Mouse (Mus musculus) forebrain, embryonic 13.5 days (tissue): Measurements from ENCODE around the gene Egfem1. TPM values are rescaled to one million over a fixed set of nuclear protein-coding genes. Genes with fewer than 3 reads are reported as not detected.

Experiments
- ATAC-seq: fragments of 200-750 bp; cut with Nextera tagmentation; 2 replicates; pipeline ENCODE4 v1.8.0; 2017
- H3K27ac ChIP-seq: fragments of 300-500 bp; sonication (generic); 2 replicates; pipeline ENCODE4 v1.5.1; 2015; ENCODE audit warnings: inconsistent platforms, mild to moderate bottlenecking, moderate library complexity
- H3K27me3 ChIP-seq: fragments of 300-500 bp; sonication (generic); 2 replicates; pipeline ENCODE4 v1.6.1; 2015; ENCODE audit warnings: mild to moderate bottlenecking, inconsistent platforms
- H3K36me3 ChIP-seq: fragments of 300-500 bp; sonication (generic); 2 replicates; pipeline ENCODE4 v1.6.1; 2015; ENCODE audit warnings: mild to moderate bottlenecking, inconsistent platforms; ENCODE audit not compliant: poor library complexity, severe bottlenecking
- H3K4me1 ChIP-seq: fragments of 300-500 bp; sonication (generic); 2 replicates; pipeline ENCODE4 v1.6.1; 2015; ENCODE audit warnings: inconsistent platforms
- H3K4me2 ChIP-seq: fragments of 300-500 bp; sonication (generic); 2 replicates; pipeline ENCODE4 v1.6.1; 2015; ENCODE audit warnings: inconsistent platforms, mild to moderate bottlenecking, moderate library complexity
- H3K4me3 ChIP-seq: fragments of 300-500 bp; sonication (generic); 2 replicates; pipeline ENCODE4 v1.5.1; 2015; ENCODE audit warnings: mild to moderate bottlenecking, inconsistent platforms
- H3K9ac ChIP-seq: fragments of 300-500 bp; sonication (generic); 2 replicates; pipeline ENCODE4 v1.6.1; 2015; ENCODE audit warnings: mild to moderate bottlenecking, inconsistent platforms
- H3K9me3 ChIP-seq: fragments of 300-500 bp; sonication (generic); replicated peaks from 2 replicates; pipeline ENCODE4 v1.6.1; 2016; ENCODE audit warnings: inconsistent platforms
- WGBS: fragments of 180-500 bp; shearing (Covaris S2); methylation state at CpG from one replicate; pipeline ENCODE4 v1.1.7; 2015; 5-methylcytosine and 5-hydroxymethylcytosine counted together
- polyA plus RNA-seq: library from polyadenylated mRNA; unstranded; fragments of >200 nt; fragmentation: Nextera tagmentation; extraction: Ambion mirVana; gene quantifications from 2 replicates; pipeline ENCODE4 v1.2.1, GENCODE M21; 2015

The Egfem1 gene
- polyA plus RNA-seq, 1 experiment from 2014 or later = 5.2 TPM

DNA sequence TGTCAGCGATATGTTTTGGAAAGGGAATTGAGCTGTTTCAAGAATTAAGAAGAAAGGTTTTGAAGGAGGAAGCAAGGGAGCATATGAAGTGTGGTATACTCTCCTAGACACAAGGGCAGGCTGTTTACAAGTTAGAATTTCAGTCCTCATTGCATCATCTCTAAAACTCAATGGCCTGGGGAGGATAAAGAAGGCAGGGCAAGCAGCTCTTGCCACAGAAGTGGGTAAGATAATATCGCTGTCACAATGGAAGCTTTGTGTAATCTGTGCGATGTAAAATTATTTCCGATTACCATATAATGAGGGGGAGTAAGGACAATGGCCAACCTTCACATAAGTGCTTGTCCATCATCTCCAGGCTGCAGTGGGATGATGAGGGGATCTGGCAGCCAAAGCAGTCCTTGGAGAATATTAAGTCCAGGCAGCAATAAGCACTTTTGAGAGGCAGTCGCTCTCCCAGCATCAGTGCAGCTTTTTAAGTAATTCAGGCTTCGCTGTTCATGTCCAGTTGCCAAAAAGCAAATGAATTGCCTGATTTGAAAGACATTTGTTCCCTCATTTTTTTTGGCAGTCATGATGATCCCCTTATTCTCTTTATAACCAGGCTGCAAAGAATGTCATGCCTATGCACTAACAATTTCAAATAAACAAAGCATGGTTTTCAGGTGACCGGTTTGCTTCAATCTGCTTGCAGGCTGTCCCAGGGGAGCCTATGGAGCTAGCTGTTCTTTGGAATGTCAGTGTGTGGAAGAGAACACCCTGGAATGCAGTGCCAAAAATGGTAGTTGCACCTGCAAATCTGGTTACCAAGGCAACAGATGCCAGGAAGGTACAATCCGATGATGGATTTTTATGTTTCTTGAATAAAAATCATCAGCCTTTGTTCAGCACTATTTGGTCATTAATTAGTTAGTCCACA lies 607.8 kb downstream of the Egfem1 start:
- Histone ChIP-seq H3K27ac (peak overlapping the region; percentile 45), H3K4me3 (no peak overlapping the region), H3K9me3 (no peaks in the 10 kb centered on the region), H3K4me2 (no peak overlapping the region), H3K27me3 (no peaks in the 10 kb centered on the region), H3K36me3 (no peaks in the 10 kb centered on the region), H3K4me1 (peaks cover 13% of the 10 kb centered on the region), H3K9ac (no peak overlapping the region)
- WGBS = 38% methylated on average over 8 of the region's 8 CpGs
- peak; percentile 83 for ATAC-seq

DNA sequence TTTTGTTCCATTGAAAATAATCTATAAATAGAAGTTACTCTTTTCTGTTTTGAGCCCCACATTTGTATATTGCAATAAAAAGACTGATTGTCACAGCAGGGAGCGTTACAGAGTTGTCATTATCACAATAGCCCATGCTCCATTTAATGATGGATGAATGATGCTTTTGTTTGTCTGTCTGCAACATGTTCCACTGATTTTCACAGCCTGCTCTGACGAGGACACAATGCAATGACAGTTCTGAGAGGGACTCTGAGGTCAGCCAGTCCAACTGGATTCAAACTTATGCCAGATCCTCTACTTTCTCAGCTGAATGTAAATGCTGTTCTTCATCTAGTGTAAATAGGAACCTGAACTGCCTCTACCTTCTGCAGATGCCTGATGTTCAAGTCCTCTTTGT lies 619.3 kb downstream of the Egfem1 start:
- H3K9me3 ChIP-seq = no peaks in the 10 kb centered on the region; the same call in 1 of the 2 replicates
- H3K4me2 ChIP-seq = no peak overlapping the region
- peak; percentile 61; the same call in 1 of the 2 replicates for ATAC-seq
- no peak overlapping the region for H3K4me3 ChIP-seq
- WGBS = 15% methylated on average over 2 of the region's 2 CpGs
- H3K27me3 ChIP-seq = no peaks in the 10 kb centered on the region
- no peak overlapping the region for H3K9ac ChIP-seq
- no peak overlapping the region for H3K27ac ChIP-seq
- 0 out of 2 replicates have a peak, but pooled peaks cover 5% of the 10 kb centered on the region for H3K4me1 ChIP-seq
- no peaks in the 10 kb centered on the region for H3K36me3 ChIP-seq

DNA sequence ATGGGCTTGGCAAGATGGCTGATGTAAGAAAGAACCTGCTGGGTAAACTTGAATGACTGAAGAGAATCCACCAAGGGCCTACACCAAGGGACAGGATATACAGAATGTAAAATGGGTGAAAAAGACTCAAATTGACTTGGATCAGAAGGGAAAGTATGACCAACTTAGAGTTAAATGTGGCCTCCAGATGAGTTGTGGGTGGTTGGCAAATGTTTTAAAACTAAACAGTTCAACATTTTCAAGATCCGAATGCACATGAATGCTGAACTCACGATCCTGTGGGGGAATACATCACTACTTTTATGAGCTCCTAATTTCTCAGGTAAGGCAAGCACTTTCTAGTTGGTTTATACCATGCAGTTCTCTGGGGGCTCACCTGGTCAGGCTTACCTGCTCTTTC lies 625.0 kb downstream of the Egfem1 start:
- no peak for ATAC-seq
- WGBS = 90% methylated on average over 2 of the region's 2 CpGs
- H3K27me3 ChIP-seq = no peaks in the 10 kb centered on the region

DNA sequence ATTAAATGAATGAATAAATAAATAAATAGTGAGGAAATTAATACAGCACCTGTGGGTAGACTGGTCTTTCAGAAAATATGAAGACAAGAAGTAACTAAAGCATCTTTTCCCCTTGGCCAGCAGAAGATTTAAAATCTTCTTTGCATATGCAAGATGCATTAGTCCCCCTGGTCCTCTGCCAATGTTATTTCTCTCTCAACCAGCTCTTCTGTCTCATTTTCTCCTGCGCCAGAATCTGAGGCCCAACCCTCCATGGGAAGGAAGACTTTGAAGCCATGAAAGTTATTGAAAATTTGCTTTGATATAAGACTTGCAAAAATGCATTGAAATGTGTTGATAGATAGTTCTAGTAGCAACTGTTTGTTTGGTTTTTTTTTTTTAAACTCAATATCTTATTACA lies 625.6 kb downstream of the Egfem1 start:
- H3K36me3 ChIP-seq = no peaks in the 10 kb centered on the region
- no peak overlapping the region for H3K9ac ChIP-seq
- H3K27ac ChIP-seq = no peak overlapping the region
- ATAC-seq = no peak
- H3K4me1 ChIP-seq = no peaks in the 10 kb centered on the region
- H3K4me3 ChIP-seq = no peak overlapping the region
- no peaks in the 10 kb centered on the region for H3K9me3 ChIP-seq
- WGBS = 91% methylated on average over 1 of the region's 1 CpGs
- H3K4me2 ChIP-seq = no peak overlapping the region
- no peaks in the 10 kb centered on the region for H3K27me3 ChIP-seq

More for the DNA sequence above, 625.0 kb downstream of the Egfem1 start:
- Histone ChIP-seq H3K36me3 (no peaks in the 10 kb centered on the region), H3K4me2 (no peak overlapping the region), H3K4me3 (no peak overlapping the region), H3K4me1 (no peaks in the 10 kb centered on the region), H3K27ac (no peak overlapping the region), H3K9ac (no peak overlapping the region), H3K9me3 (no peaks in the 10 kb centered on the region)

DNA sequence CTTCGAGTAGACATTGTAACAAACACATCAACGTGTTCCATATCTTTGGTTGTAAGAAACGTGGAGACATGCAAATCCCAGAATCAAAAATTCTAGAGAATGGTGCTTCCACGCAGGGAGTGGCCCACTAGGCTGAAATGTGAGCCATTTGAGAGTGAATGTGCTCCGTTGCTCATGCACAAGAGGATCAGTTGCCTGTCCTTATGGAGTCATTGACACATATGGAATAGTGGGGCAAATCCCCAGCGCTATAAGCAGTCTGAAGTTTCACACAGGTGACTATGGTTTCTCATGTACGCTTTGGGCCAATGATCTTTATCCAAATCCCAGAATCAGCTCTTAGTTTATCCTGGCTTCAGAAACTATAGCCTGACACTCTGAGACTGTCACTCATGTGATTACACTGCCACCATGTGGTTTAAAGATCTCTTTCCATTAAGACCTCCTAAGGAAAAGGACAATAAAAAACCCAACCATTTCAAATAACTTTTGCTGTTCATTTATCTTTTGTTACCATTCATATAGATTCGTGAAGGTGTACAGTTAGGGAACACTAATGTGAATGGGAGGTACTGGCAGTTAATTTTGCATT lies 644.6 kb downstream of the Egfem1 start:
- H3K4me3 ChIP-seq = no peak overlapping the region
- H3K27ac ChIP-seq = no peak overlapping the region
- no peak overlapping the region for H3K4me2 ChIP-seq
- H3K4me1 ChIP-seq = no peaks in the 10 kb centered on the region
- H3K9me3 ChIP-seq = no peaks in the 10 kb centered on the region
- no peaks in the 10 kb centered on the region for H3K36me3 ChIP-seq
- no peaks in the 10 kb centered on the region for H3K27me3 ChIP-seq
- H3K9ac ChIP-seq = no peak overlapping the region
- WGBS = 52% methylated on average over 8 of the region's 8 CpGs
- ATAC-seq = peak; percentile 93

DNA sequence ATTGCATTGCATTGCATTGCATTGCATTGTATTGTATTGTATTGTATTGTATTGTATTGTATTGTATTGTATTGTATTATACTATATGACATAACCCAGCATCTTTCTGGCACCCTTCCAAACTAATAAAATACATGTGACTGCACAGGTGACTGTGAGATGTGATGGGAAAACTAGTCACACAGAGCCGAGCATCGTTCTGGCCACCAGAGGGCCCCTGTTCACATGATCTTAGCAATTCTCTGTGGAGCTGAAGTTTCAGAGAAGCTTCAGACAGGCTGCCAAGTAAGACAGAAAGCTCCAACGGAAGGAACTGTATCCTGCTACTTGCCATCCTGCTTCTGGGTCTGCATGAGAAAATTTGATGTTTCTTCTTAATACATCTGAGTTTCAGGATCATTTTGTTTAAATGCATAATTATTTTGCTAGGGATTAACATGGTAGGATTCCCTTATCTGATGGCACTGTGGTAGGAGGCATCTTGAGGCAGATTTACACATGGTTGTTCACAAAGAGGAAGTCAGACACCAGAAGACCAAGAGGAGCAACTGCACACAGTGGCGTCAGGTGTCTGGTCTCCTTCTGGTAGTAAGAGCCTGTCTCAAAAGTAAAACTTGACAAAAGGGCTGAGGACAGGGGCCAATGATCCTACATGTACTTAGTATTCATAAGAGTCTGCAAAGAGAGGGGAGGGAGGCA lies 648.4 kb downstream of the Egfem1 start:
- no peak overlapping the region for H3K4me2 ChIP-seq
- no peak overlapping the region for H3K9ac ChIP-seq
- peak; percentile 54; the same call in 1 of the 2 replicates for ATAC-seq
- H3K9me3 ChIP-seq = no peaks in the 10 kb centered on the region
- H3K4me3 ChIP-seq = no peak overlapping the region
- no peak overlapping the region for H3K27ac ChIP-seq
- no peaks in the 10 kb centered on the region for H3K4me1 ChIP-seq
- no peaks in the 10 kb centered on the region for H3K27me3 ChIP-seq
- 18% methylated on average over 4 of the region's 4 CpGs for WGBS
- no peaks in the 10 kb centered on the region for H3K36me3 ChIP-seq

DNA sequence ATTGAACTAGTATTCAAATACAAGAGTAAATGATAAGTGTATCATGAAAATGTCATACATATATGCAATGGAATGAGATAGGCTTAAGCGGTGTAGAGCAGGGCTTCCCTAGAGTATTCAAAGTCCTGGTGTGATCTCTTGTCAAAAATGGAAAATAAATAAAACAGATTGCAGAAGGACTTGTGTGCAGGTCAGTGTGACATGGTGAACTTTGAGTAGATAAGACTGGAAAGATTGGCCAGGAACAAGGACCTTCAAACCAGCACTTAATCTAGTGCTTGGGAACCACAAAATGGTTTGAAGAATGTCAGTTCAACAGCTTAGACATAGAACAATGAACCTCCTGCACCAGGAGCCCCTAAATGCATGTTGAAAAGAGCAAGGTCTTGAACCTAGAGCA lies 649.7 kb downstream of the Egfem1 start:
- no peak overlapping the region for H3K4me2 ChIP-seq
- H3K4me3 ChIP-seq = no peak overlapping the region
- H3K27me3 ChIP-seq = no peaks in the 10 kb centered on the region
- no peak overlapping the region for H3K27ac ChIP-seq
- H3K4me1 ChIP-seq = no peaks in the 10 kb centered on the region
- H3K9me3 ChIP-seq = no peaks in the 10 kb centered on the region
- 95% methylated on average over 1 of the region's 1 CpGs for WGBS
- no peak for ATAC-seq
- H3K36me3 ChIP-seq = no peaks in the 10 kb centered on the region
- H3K9ac ChIP-seq = no peak overlapping the region

DNA sequence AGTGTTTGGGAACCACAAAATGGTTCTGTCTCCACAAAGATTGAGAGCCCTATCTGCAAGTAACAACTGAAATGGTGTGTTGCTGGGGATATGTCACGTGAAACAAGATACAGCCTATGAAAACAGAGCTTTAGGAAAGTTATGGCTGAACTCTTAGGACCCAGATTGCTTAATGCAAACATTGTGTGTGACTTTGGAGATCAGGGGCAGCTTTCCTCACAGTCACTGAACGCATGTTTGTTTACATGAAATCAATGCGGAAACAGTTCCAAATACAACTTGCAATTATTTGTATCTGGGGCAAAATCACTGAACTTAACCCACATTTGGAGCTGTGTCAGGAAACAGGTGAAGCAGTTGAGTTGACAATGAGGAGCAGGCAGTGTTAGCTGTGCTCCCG lies 650.8 kb downstream of the Egfem1 start:
- Histone ChIP-seq H3K36me3 (no peaks in the 10 kb centered on the region), H3K27me3 (no peaks in the 10 kb centered on the region), H3K9me3 (no peaks in the 10 kb centered on the region), H3K4me1 (no peaks in the 10 kb centered on the region), H3K9ac (no peak overlapping the region), H3K4me3 (no peak overlapping the region), H3K27ac (no peak overlapping the region), H3K4me2 (no peak overlapping the region)
- no peak for ATAC-seq
- WGBS = 85% methylated on average over 4 of the region's 4 CpGs

DNA sequence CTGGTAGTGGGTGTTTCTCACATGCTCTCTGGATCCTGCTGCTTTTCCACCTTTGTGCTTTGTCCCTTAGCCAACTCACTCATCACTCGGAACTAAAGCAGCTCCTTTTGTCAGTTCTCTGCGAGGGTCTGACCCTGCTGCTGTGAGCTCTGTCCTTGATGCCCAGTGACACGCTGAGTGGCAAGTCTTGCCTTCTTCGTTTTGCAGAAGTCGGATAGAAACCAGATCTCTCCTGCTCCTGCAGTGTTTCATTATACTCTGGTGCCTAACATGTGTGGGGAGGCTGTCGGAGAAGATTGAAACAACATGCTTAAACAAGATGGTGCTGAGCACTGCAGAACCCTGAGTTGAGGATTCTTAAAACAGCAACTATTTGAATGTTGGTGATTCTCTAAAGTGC lies 652.4 kb downstream of the Egfem1 start:
- no peaks in the 10 kb centered on the region for H3K36me3 ChIP-seq
- H3K9ac ChIP-seq = no peak overlapping the region
- no peak overlapping the region for H3K4me3 ChIP-seq
- no peaks in the 10 kb centered on the region for H3K27me3 ChIP-seq
- no peaks in the 10 kb centered on the region for H3K4me1 ChIP-seq
- ATAC-seq = no peak
- WGBS = 35% methylated on average over 6 of the region's 6 CpGs
- no peak overlapping the region for H3K27ac ChIP-seq
- H3K4me2 ChIP-seq = no peak overlapping the region
- no peaks in the 10 kb centered on the region for H3K9me3 ChIP-seq

DNA sequence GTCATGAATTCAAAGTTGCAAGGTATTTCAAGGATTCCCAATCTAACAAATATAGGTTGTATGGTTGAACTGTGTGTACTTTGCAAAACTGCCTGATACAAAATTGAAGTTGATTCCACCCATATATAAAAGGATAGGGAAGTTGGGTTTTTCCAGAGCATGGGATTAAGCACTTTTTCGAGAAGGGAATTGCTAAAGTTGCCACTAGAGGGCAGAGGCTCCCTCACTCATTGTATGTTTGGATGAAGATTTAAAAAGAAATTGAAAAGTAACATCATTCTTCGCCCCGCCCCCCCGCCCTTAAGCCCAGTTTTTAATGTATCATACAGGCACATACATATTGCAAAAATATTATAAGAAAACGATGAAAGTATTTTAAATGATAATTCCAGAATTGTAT lies 657.5 kb downstream of the Egfem1 start:
- Histone ChIP-seq H3K4me3 (no peak overlapping the region), H3K4me2 (no peak overlapping the region), H3K36me3 (no peaks in the 10 kb centered on the region), H3K4me1 (no peaks in the 10 kb centered on the region), H3K9ac (no peak overlapping the region), H3K27ac (no peak overlapping the region), H3K27me3 (no peaks in the 10 kb centered on the region), H3K9me3 (no peaks in the 10 kb centered on the region)
- no peak for ATAC-seq
- 35% methylated on average over 5 of the region's 5 CpGs for WGBS
